Mouse (Mus musculus) megakaryocyte, embryonic 14.5 days (primary cell): ENCODE measurements at regions not wholly inside any gene's neighbourhood (a gene's known extent, or its start where the extent isn't known, plus 50 kb on each side); places are given as distances from the start of the nearest gene placed in this dataset.

Experiments used
- FLI1 ChIP-seq: IDR thresholded peaks from 2 replicates; pipeline ENCODE4 v1.6.1; 2012; ENCODE audit warnings: low read length, inconsistent platforms, mixed read lengths
- GATA1 ChIP-seq: IDR thresholded peaks from 3 replicates; pipeline ENCODE4 v1.6.1; 2012; ENCODE audit warnings: mixed read lengths, low read length, inconsistent platforms, borderline replicate concordance

GRCm38 (mm10) chr5:75754356-75754755 is 179.6 kb downstream of the Kit start:
- no peak for TF ChIP-seq FLI1
- no peak for TF ChIP-seq GATA1
